Mouse (Mus musculus) limb, embryonic 10.5 days (tissue): ENCODE data around the gene 3110021N24Rik. TPM values are rescaled to one million over a fixed set of nuclear protein-coding genes. Genes with fewer than 3 reads are reported as not detected.
"Not testable (repeated sequence)": the region's sequence is repeated elsewhere in the genome, so short reads cannot be mapped to it uniquely, and the experiment has no call there.

ENCODE experiments used
- DNase-seq: peaks from one replicate; pipeline ENCODE4 v3.0.0-alpha.2; 2017; ENCODE audit warnings: low spot score
- H3K27ac ChIP-seq: fragments of 300-500 bp; sonication (generic); 2 replicates; pipeline ENCODE4 v1.5.1; 2016; ENCODE audit warnings: mild to moderate bottlenecking
- H3K27me3 ChIP-seq: fragments of 300-500 bp; sonication (generic); 2 replicates; pipeline ENCODE4 v1.6.1; 2016; ENCODE audit warnings: low read depth, mild to moderate bottlenecking; ENCODE audit not compliant: poor library complexity, severe bottlenecking
- H3K36me3 ChIP-seq: fragments of 300-500 bp; sonication (generic); 2 replicates; pipeline ENCODE4 v1.6.1; 2016; ENCODE audit warnings: mild to moderate bottlenecking, moderate library complexity
- H3K4me1 ChIP-seq: fragments of 300-500 bp; sonication (generic); 2 replicates; pipeline ENCODE4 v1.6.1; 2016
- H3K4me3 ChIP-seq: fragments of 300-500 bp; sonication (generic); 2 replicates; pipeline ENCODE4 v1.5.1; 2016; ENCODE audit warnings: mild to moderate bottlenecking, moderate library complexity
- H3K9me3 ChIP-seq: fragments of 300-500 bp; sonication (generic); replicated peaks from 2 replicates; pipeline ENCODE4 v1.6.1; 2016; ENCODE audit warnings: mild to moderate bottlenecking
- WGBS: fragments of 180-500 bp; shearing (Covaris S2); methylation state at CpG from one replicate; pipeline ENCODE4 v1.1.7; 2016; 5-methylcytosine and 5-hydroxymethylcytosine counted together
- polyA plus RNA-seq: library from polyadenylated mRNA; unstranded; fragments of >200 nt; fragmentation: Nextera tagmentation; extraction: Ambion mirVana; gene quantifications from 2 replicates; pipeline ENCODE4 v1.2.1, GENCODE M21; 2016

Gene 3110021N24Rik
- 1.4 TPM in 2 replicates for polyA plus RNA-seq

DNA sequence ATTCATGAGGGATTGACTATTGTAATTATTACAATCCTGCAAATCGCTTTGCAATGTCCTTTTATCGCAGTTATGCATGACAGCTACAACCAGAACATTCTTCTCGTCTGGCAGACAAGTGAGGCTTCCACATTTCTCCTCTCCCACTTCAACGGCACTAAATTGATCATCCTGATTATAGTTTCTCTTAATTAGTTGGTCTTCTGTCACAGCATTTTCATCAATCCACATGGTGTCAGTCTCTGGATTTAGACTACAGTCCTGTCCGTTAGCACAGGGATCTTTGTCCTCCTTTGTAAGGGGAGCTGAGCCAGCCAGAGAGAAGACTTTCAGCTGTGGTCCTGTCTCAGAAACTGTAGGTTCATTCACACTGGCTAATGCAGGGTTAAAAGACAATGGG lies at the start of gene 3110021N24Rik:
Gene 3110021N24Rik (plus strand): TSS at position 301 of the 400 bp plus-strand sequence.
- peaks cover 38% of the 10 kb centered on the region for H3K36me3 ChIP-seq
- no peak within 1 kb of the TSS for H3K4me3 ChIP-seq
- no peaks in the 10 kb centered on the region for H3K9me3 ChIP-seq
- WGBS = 89% methylated on average over 5 of the region's 5 CpGs
- no peaks in the 10 kb centered on the region for H3K27me3 ChIP-seq
- no peak within 1 kb of the TSS for H3K27ac ChIP-seq
- H3K4me1 ChIP-seq = no peaks in the 10 kb centered on the region
- DNase-seq = no peak

DNA sequence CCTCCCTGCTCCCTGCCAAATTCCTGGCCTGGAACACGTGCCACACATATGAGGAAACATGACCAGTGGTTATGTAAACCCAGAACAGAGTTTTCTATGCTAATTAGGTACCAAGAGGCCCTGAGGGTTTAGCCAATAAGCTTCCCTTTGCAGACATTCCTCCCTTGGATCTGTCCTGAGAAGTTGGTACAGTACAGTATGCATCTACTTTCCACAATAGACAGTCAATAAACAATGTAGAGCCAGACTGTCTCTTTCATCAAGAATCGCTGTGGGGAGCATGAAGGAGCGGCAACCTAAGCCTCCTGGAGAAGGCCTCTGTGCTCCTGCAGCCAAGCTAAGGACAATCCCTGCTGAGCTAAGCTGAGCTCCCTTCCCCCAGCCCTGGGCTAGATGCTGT lies 33.3 kb upstream of the 3110021N24Rik start:
- H3K27me3 ChIP-seq = no peaks in the 10 kb centered on the region
- WGBS = 73% methylated on average over 3 of the region's 3 CpGs
- H3K36me3 ChIP-seq = peaks cover 43% of the 10 kb centered on the region

DNA sequence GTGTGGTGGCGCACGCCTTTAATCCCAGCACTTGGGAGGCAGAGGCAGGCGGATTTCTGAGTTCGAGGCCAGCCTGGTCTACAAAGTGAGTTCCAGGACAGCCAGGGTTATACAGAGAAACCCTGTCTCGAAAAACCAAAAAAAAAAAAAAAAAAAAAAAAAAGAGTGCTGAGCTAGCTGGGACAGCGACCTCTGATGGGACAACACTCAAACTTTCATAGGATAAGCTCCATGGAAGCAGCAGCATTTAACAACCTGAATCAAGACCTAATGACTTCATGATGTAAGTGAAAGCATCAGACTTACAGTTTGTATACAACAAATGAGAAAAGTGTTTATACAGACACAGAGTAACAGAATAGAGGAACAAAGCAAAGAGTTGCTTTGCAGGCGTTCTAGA lies 32.4 kb upstream of the 3110021N24Rik start:
- 95% methylated on average over 6 of the region's 7 CpGs for WGBS
- not testable (repeated sequence) for H3K4me3 ChIP-seq, H3K27ac ChIP-seq, H3K4me1 ChIP-seq, DNase-seq, H3K9me3 ChIP-seq, H3K27me3 ChIP-seq
- H3K36me3 ChIP-seq = peaks cover 43% of the 10 kb centered on the region

More for the DNA sequence above, 33.3 kb upstream of the 3110021N24Rik start:
- H3K4me1 ChIP-seq = no peaks in the 10 kb centered on the region
- H3K27ac ChIP-seq = no peak overlapping the region
- DNase-seq = no peak
- no peak overlapping the region for H3K4me3 ChIP-seq
- H3K9me3 ChIP-seq = no peaks in the 10 kb centered on the region

DNA sequence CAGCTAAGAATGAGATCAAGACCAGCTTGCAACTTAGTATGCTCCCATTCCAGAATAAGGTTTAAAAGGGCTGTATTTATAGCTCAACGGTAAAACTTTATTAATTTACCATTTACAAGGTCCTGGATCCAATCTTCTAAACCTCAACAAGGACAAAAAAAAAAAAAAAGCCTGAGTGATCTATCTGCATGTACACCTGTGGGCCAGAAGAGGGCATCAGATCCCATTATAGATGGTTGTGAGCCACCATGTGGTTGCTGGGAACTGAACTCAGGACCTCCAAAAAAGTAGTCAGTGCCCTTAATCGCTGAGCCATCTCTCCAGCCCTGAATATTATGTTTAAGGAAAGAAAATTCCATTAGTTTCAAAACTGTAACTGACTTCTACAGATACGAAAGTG lies 29.0 kb upstream of the 3110021N24Rik start:
- no peak for DNase-seq

DNA sequence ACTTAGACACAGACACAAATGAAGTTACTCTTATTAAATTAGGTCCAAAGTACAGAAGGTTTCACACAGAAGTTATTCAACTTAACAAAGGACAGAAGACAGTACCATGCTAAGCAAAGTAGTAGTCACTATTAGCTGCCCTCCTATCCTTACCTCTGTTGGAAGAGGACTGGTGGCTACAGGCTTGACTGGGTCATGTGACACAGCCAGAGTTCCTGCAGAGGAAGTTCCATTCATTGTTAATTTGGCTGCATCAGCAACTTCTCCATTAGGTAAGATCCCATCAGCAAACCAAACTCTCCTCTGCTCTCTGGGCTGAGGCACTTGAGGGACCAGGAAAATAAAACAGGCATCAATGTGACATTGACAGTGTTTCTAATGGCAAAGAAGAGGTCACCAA lies 28.0 kb upstream of the 3110021N24Rik start:
- no peaks in the 10 kb centered on the region for H3K4me1 ChIP-seq
- H3K36me3 ChIP-seq = peaks cover 39% of the 10 kb centered on the region
- DNase-seq = no peak
- no peak overlapping the region for H3K27ac ChIP-seq
- no peaks in the 10 kb centered on the region for H3K27me3 ChIP-seq
- no peaks in the 10 kb centered on the region for H3K9me3 ChIP-seq
- H3K4me3 ChIP-seq = no peak overlapping the region

More for the DNA sequence above, 29.0 kb upstream of the 3110021N24Rik start:
- H3K36me3 ChIP-seq = peaks cover 44% of the 10 kb centered on the region
- WGBS = 96% methylated on average over 3 of the region's 3 CpGs
- H3K9me3 ChIP-seq = no peaks in the 10 kb centered on the region
- no peaks in the 10 kb centered on the region for H3K4me1 ChIP-seq
- H3K4me3 ChIP-seq = no peak overlapping the region
- no peak overlapping the region for H3K27ac ChIP-seq
- H3K27me3 ChIP-seq = no peaks in the 10 kb centered on the region

DNA sequence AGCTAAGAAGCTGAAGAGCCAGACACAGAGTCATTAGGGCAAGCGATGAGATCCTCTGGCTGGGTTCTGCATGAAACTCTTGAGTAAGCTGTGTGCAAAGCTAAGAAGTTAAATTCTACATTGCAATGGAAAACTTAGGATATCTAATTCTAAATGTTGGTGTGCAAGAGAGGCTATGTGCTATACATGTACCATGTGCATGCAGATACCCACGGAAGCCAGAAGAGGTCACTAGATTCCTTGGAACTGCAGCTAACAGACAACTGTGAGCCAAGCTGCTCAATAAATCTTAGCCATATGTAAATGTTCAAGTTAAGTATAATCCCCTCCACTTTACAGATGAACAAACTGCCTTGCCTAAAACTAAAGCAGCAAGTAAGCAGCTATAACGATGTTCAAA lies 22.5 kb upstream of the 3110021N24Rik start:
- Histone ChIP-seq H3K27ac (no peak overlapping the region), H3K4me3 (no peak overlapping the region), H3K36me3 (peaks cover 14% of the 10 kb centered on the region), H3K4me1 (no peaks in the 10 kb centered on the region), H3K27me3 (no peaks in the 10 kb centered on the region), H3K9me3 (no peaks in the 10 kb centered on the region)
- DNase-seq = no peak
- WGBS = 58% methylated on average over 3 of the region's 3 CpGs

DNA sequence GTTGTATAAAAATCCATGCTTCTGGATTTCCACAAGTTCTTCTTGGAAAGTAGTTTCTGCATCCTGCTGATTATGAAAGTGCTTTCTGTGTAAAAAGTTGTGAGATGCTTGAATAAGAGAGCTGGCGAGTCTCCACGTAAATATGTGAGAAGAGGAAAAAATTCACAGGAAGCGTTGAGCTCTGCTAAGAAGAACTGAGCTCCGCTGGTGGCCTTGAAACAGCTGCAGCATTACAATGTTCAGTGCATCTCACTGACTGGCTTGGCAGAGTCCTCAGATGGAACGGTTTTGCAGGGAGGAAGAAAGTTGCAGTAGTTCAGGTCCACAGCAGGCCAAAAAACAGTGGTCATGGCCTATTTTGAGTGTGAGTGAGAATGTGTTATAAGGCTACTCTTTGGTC lies 11.2 kb upstream of the 3110021N24Rik start:
- Histone ChIP-seq H3K4me3 (no peak overlapping the region), H3K36me3 (peaks cover 14% of the 10 kb centered on the region; the same call in 1 of the 2 replicates), H3K27me3 (no peaks in the 10 kb centered on the region), H3K4me1 (no peaks in the 10 kb centered on the region), H3K27ac (no peak overlapping the region), H3K9me3 (no peaks in the 10 kb centered on the region)
- no peak for DNase-seq
- WGBS = 92% methylated on average over 5 of the region's 5 CpGs

DNA sequence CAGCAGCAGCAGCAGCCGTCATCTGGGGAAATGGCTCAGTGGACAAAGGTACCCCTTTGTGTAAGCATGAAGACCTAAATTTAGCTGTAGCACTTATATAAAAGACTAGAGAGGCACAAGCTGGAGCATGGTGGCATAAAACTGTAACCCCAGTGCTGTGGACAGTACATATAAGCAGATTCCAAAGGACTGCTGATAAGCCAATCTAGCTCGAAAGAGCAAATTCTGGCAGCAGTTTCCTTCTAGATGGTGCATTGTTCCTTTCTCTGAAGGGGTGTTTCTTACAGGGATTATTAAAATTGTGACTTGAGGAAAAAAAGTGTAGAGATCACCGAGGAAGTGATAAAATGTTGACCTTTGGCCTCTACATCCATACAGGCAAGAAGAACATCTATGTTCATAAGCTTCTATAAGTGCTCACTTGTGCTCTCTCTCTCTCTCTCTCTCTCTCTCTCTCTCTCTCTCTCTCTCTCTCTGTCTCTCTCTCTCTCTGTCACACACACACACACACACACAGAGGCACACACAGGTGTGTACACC lies 1.9 kb downstream of the 3110021N24Rik start:
- Histone ChIP-seq H3K4me3 (no peak overlapping the region), H3K4me1 (no peaks in the 10 kb centered on the region), H3K9me3 (no peaks in the 10 kb centered on the region), H3K27me3 (no peaks in the 10 kb centered on the region), H3K27ac (no peak overlapping the region), H3K36me3 (peaks cover 39% of the 10 kb centered on the region)
- 85% methylated on average over 3 of the region's 3 CpGs for WGBS
- no peak for DNase-seq

DNA sequence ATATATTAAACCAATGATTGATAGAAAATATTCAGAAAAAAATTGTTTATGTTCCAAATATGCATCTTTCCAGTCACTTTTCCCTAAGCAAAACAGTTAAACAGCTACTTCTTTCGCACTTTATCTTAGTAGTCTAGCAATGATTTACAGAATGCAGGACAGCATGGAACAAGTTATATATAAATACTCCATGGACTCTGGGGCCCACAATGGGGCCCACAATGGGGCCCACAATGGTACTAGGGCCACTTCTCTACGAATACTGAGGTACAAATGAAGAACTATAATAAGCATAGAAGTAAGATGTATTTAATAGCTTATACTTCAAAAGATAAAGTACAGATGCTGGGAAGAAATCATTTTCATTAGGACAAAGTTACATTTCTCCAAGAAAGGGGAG lies 4.7 kb downstream of the 3110021N24Rik start:
- H3K36me3 ChIP-seq = peaks cover 25% of the 10 kb centered on the region
- no peak for DNase-seq
- H3K27ac ChIP-seq = no peak overlapping the region
- no peaks in the 10 kb centered on the region for H3K27me3 ChIP-seq
- no peaks in the 10 kb centered on the region for H3K4me1 ChIP-seq
- WGBS = 93% methylated on average over 2 of the region's 2 CpGs
- no peak overlapping the region for H3K4me3 ChIP-seq
- no peaks in the 10 kb centered on the region for H3K9me3 ChIP-seq

DNA sequence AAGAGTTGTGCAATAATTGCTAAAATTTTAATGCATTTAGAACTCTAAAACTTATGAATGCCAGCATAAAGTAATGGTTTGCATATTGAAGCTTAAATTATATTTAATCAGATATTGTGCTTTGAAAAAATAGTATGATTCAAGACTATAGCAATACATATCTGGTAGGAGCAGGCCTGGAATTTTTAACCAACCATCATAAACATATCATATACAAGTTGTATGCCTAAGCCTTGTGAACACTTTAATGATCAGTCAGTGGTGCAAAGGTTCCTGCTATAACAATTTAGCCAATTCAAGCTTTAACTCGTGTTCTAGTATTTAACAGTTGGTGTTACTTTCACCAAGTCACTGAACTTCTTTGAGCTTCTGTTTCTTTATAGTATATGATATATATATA lies 11.0 kb downstream of the 3110021N24Rik start:
- no peak overlapping the region for H3K4me3 ChIP-seq
- H3K36me3 ChIP-seq = peaks cover 3% of the 10 kb centered on the region
- WGBS = 89% methylated on average over 1 of the region's 1 CpGs
- no peaks in the 10 kb centered on the region for H3K9me3 ChIP-seq
- H3K27me3 ChIP-seq = no peaks in the 10 kb centered on the region
- H3K4me1 ChIP-seq = no peaks in the 10 kb centered on the region
- no peak for DNase-seq
- H3K27ac ChIP-seq = no peak overlapping the region

DNA sequence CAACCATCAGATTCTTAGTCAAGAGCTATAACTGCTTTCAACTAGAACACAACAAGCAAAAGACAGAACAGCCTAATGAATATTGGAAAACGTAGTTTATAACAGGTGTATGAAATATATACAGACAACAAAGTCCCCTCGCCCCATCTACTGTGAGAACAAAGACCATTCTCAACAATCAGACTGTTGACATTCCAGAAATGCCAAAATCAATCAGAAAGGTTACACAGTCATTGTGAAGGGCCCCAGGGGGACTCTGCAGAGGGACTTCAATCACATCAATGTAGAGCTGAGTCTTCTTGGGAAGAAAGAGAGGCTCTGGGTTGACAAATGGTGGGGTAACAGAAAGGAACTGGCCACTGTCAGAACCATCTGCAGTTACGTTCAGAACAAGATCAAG lies 12.1 kb downstream of the 3110021N24Rik start:
- Histone ChIP-seq H3K4me1 (no peaks in the 10 kb centered on the region), H3K9me3 (no peaks in the 10 kb centered on the region), H3K36me3 (no peaks in the 10 kb centered on the region), H3K4me3 (no peak overlapping the region), H3K27ac (no peak overlapping the region), H3K27me3 (no peaks in the 10 kb centered on the region)
- no peak for DNase-seq
- WGBS = 70% methylated on average over 3 of the region's 3 CpGs

DNA sequence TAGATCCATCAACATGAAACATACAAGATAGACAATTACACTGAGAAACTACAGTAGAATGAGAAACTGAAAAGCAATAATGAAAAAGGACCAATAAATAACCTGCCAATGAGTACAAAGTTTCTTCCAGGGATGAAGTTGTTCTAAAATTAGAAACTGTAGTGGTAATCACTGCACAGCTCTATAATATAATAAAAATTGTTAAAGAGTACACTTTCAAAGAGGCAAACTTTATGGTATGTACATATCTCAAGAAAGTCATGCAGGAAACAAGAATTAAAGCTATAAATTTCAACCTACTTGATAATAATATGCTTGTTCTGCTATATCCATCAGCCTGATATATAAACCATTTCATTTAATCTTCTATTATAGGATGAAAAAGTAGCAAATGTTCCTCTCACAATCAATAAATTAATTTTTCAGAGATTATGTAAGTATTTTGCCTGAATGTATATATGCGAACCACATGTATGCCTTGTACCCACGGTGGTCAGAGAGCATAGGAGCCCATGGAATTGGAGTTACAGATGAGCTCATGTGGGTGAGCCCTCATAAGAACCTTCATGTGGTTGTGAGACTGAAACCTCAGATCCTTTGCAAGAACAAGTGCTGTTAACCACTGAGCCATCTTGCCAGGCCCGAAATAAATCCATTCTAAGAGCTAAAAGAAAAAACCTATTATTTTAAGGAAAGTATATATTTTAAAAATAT lies 26.9 kb downstream of the 3110021N24Rik start:
- Histone ChIP-seq H3K27ac (no peak overlapping the region), H3K4me3 (no peak overlapping the region), H3K9me3 (no peaks in the 10 kb centered on the region), H3K36me3 (no peaks in the 10 kb centered on the region), H3K4me1 (no peaks in the 10 kb centered on the region), H3K27me3 (no peaks in the 10 kb centered on the region)
- no peak for DNase-seq
- 90% methylated on average over 3 of the region's 3 CpGs for WGBS

DNA sequence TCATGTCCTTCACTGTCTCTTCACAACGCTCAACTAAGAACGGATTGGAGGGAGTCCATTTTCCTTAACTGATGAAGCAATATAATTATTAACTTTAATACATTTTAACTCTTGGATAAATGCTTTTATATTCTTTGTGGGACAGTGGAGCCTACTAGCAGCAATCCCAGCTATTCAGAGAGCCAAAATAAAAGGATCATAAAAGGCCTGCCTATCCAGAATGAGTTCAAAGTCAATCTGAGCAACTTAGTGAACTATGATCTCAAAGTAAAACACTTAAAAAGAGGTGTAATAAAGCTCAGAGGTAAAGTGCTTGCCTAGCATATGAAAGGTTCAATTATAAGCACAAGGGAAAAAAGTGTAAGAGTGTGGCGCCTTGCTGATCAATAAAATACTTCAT lies 40.1 kb downstream of the 3110021N24Rik start:
- H3K27ac ChIP-seq = no peak overlapping the region
- no peaks in the 10 kb centered on the region for H3K27me3 ChIP-seq
- no peaks in the 10 kb centered on the region for H3K36me3 ChIP-seq
- WGBS = 96% methylated on average over 3 of the region's 3 CpGs
- no peaks in the 10 kb centered on the region for H3K4me1 ChIP-seq
- no peaks in the 10 kb centered on the region for H3K9me3 ChIP-seq
- DNase-seq = no peak
- no peak overlapping the region for H3K4me3 ChIP-seq

DNA sequence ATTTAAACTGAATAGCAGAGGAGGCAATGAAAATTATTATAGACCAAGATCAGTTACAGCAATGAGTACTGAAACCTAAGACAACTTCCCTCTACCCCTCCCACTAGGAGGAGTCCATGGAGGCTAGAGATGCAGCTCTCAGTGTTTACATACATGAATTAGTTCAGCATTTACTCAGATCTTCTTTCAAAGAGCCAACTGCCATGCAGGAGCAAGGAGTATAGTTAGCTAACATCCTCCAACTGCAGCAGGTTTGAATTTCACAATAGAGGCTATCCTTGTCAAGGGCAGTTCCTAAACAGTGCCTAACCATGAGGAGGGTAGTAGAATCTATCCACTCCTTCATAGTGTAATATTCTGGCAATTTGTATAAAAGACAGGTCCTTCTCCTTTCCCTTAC lies 49.1 kb downstream of the 3110021N24Rik start:
- H3K27me3 ChIP-seq = no peaks in the 10 kb centered on the region
- DNase-seq = no peak
- H3K4me3 ChIP-seq = no peak overlapping the region
- H3K36me3 ChIP-seq = no peaks in the 10 kb centered on the region
- no peak overlapping the region for H3K27ac ChIP-seq
- no peaks in the 10 kb centered on the region for H3K4me1 ChIP-seq
- no peaks in the 10 kb centered on the region for H3K9me3 ChIP-seq
